Mouse (Mus musculus): ENCODE measurements at regions not wholly inside any gene's neighbourhood (a gene's known extent, or its start where the extent isn't known, plus 50 kb on each side); places are given as distances from the start of the nearest gene placed in this dataset.

DNA sequence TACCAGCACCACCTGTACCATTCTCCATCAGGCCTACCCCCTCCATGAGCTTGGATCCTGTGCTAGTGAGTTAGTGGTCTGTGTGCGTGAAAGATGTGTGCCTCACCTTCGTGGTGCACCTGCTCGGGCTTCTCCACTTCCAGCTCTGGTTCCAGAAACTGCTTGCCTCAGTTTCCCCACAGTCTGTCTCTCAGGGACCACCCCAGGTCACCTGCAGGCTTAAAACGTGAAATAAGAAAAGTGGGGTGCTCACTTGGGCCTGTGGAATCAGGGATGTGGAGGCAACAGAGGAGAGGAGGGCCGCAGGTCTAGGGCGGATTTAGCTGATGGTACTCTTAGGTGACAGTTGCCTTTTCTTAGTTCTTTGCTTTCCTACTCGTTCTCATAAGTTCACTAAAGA is 186.0 kb downstream of the Irx2 start:
- TF ChIP-seq POLR2A (IDR thresholded peaks at IDR 0.05; ENCODE audit: control insufficient read depth, extremely low read depth, insufficient read depth, low read length, poor library complexity), result no peak
- TF ChIP-seq CTCF (IDR thresholded peaks at IDR 0.05; ENCODE audit: borderline replicate concordance, control insufficient read depth, extremely low read depth, insufficient read depth, low read length, poor library complexity), result no peak
